Mouse (Mus musculus): ENCODE measurements around the gene Ubxn6.

DNA sequence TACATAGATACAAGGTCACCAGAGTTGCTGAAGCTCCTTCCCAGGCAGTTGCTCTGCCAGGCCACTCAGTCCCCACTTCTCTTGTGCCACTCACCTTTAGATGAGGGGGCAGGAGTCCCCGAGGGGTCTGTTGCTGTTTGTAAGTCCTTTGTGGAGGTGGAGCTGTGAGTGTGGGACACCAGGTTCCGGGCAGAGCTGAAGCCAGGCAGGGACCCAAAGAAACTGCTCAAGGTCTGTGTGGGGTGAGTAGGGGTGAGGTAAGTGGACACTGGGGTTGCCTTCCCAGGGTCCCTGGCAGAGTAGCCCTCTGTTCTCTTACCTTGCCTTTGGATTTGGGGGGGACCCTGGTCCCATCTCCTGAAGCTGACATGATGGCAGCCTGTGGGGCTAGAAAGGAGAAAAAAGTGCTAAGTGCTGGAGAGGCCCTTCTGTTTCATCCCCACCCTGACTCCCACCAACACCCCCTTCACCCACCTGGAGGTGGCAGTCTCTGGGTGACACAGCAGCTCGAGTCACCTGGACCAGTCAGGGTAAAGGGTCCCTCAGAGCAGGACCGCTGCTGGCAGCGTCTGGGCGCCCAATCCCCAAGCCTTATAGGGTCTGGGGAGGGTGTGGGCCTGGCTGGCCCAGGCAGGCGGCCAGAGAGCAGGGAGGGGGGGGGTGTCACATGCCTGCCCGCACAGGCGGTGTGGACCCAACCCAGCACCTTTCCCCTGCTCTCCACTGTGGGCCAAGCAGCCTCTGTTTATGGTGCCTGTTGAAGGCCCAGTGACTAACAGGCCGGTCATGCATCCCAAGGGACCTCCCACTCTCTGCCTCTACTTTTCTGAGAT lies 34.6 kb upstream of the Ubxn6 start, which contains the start of gene Plin4:
- 0 out of 2 replicates have a peak, but pooled peaks have one; percentile 25 for TF ChIP-seq POLR2A (IDR thresholded peaks at IDR 0.05; ENCODE audit: extremely low read depth, insufficient read depth, low read length)
- TF ChIP-seq CTCF (IDR thresholded peaks at IDR 0.05; ENCODE audit: extremely low read depth, insufficient read depth, low read length), result no peak
